Mouse (Mus musculus) hematopoietic multipotent progenitor cell, adult 10-12 weeks (in vitro differentiated cells): ENCODE measurements around the gene Cd40lg. TPM values are rescaled to one million over a fixed set of nuclear protein-coding genes. Genes with fewer than 3 reads are reported as not detected.

Experiments used
- polyA plus RNA-seq: library from polyadenylated mRNA; stranded (reverse); fragments of >175 nt; gene quantifications from 2 replicates; pipeline ENCODE4 v1.2.3, GENCODE M21; 2012; ENCODE audit warnings: low replicate concordance

Gene Cd40lg
- polyA plus RNA-seq: 0.47 and 0.74 TPM in 2 replicates

GRCm38 (mm10) chrX:57211876-57212275 lies at the start of gene Cd40lg:
Cd40lg (plus strand) TSS chrX:57212143.

Other genes with a start within 250 kb of the Cd40lg start
- gene Brs3, start 169.1 kb upstream of the Cd40lg start, polyA plus RNA-seq: not detected in 2 replicates
- 14.5 and 19.6 TPM in 2 replicates for gene Htatsf1, start 158.6 kb upstream of the Cd40lg start, polyA plus RNA-seq
- not detected in 2 replicates for gene Vgll1, start 124.0 kb upstream of the Cd40lg start, polyA plus RNA-seq
- gene Arhgef6, start 126.6 kb downstream of the Cd40lg start, polyA plus RNA-seq: 10.2 and 10.9 TPM in 2 replicates
- gene Rbmx, start 180.9 kb downstream of the Cd40lg start, polyA plus RNA-seq: 21.7 and 42.9 TPM in 2 replicates
- not detected in 2 replicates for gene Gm364, start 197.0 kb downstream of the Cd40lg start, polyA plus RNA-seq